Mouse (Mus musculus) stomach, embryonic 16.5 days (tissue): ENCODE data around the gene 2610002M06Rik. TPM values are rescaled to one million over a fixed set of nuclear protein-coding genes. Genes with fewer than 3 reads are reported as not detected.

Experiments
- ATAC-seq: fragments of 200-750 bp; cut with Nextera tagmentation; 2 replicates; pipeline ENCODE4 v1.8.0; 2017; ENCODE audit warnings: moderate number of reproducible peaks, moderate TSS enrichment; ENCODE audit not compliant: insufficient read depth, low FRiP score
- H3K27ac ChIP-seq: fragments of 300-500 bp; sonication (generic); 2 replicates; pipeline ENCODE4 v1.5.1; 2014; ENCODE audit warnings: low read length
- H3K27me3 ChIP-seq: fragments of 300-500 bp; sonication (generic); 2 replicates; pipeline ENCODE4 v1.6.1; 2014; ENCODE audit warnings: low read length, control low read depth, mixed read lengths; ENCODE audit not compliant: control insufficient read depth, insufficient read depth
- H3K36me3 ChIP-seq: fragments of 300-500 bp; sonication (generic); 2 replicates; pipeline ENCODE4 v1.6.1; 2014; ENCODE audit warnings: low read length; ENCODE audit not compliant: control insufficient read depth, insufficient read depth
- H3K4me1 ChIP-seq: fragments of 300-500 bp; sonication (generic); 2 replicates; pipeline ENCODE4 v1.6.1; 2014; ENCODE audit warnings: low read length, control low read depth, mixed read lengths; ENCODE audit not compliant: control insufficient read depth, insufficient read depth
- H3K4me2 ChIP-seq: fragments of 300-500 bp; sonication (generic); 2 replicates; pipeline ENCODE4 v1.6.1; 2014; ENCODE audit warnings: low read depth, low read length, mixed read lengths
- H3K4me3 ChIP-seq: fragments of 300-500 bp; sonication (generic); replicated peaks from 2 replicates; pipeline ENCODE4 v1.5.1; 2014; ENCODE audit warnings: mild to moderate bottlenecking, low read length
- H3K9ac ChIP-seq: fragments of 300-500 bp; sonication (generic); 2 replicates; pipeline ENCODE4 v1.6.1; 2014; ENCODE audit warnings: low read length
- H3K9me3 ChIP-seq: fragments of 300-500 bp; sonication (generic); replicated peaks from 2 replicates; pipeline ENCODE4 v1.6.1; 2016; ENCODE audit warnings: low read length, control low read depth; ENCODE audit not compliant: control insufficient read depth
- WGBS: fragments of 180-500 bp; shearing (Covaris S2); extraction: QIAGEN DNeasy Blood & Tissue Kit; methylation state at CpG from one replicate; pipeline ENCODE4 v1.1.7; 2014; 5-methylcytosine and 5-hydroxymethylcytosine counted together
- polyA plus RNA-seq: library from polyadenylated mRNA; unstranded; fragments of >200 nt; fragmentation: Nextera tagmentation; extraction: Ambion mirVana; gene quantifications from 2 replicates; pipeline ENCODE4 v1.2.1, GENCODE M21; 2015

2610002M06Rik gene
- polyA plus RNA-seq, 1 experiment from 2014 or later = 14.7 TPM

DNA sequence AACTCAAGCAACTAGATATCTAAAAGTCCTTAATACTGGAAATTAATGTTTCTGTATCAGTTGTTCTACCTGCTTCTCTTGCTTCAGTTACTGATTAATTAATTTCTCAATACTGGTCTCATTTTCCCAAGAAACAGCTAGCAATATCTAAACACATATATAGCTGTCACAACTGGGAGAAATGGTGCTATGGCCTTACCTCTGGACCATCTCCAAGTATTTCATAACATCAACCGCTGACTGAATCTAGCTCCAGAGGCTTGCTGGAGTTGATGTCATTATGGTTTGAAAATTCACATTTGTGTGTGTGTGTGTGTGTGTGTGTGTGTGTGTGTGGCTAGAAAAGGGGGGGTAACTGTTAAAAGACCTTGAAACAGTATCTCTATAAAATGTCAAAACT lies 26.0 kb downstream of the 2610002M06Rik start:
- no peak overlapping the region for H3K4me2 ChIP-seq
- no peaks in the 10 kb centered on the region for H3K9me3 ChIP-seq
- H3K4me1 ChIP-seq = no peaks in the 10 kb centered on the region
- no peaks in the 10 kb centered on the region for H3K36me3 ChIP-seq
- no peak overlapping the region for H3K4me3 ChIP-seq
- no peak overlapping the region for H3K27ac ChIP-seq
- H3K27me3 ChIP-seq = no peaks in the 10 kb centered on the region
- 63% methylated on average over 1 of the region's 1 CpGs for WGBS
- no peak overlapping the region for H3K9ac ChIP-seq
- ATAC-seq = no peak

DNA sequence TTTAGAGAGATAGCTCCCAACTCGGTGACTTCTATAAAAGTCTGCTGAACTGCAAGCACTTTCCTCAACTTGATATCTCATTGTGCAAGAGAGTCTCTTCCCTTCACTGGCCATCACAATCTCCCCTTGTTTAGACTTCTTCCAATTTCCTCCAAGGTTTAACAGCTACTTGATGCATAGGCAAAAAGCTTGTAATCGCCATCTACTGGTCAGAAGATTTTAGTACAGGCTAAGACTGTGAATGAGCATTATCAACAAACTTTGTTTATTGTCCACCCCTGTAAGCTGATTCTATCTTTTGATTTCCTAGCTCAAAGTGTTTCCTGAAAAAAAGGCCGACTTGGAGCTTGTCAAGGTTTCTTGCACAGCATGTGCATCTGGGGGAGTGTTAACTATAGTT lies 48.2 kb downstream of the 2610002M06Rik start:
- no peaks in the 10 kb centered on the region for H3K4me1 ChIP-seq
- H3K4me3 ChIP-seq = no peak overlapping the region
- no peak overlapping the region for H3K9ac ChIP-seq
- no peaks in the 10 kb centered on the region for H3K9me3 ChIP-seq
- no peaks in the 10 kb centered on the region for H3K27me3 ChIP-seq
- H3K27ac ChIP-seq = no peak overlapping the region
- 23% methylated on average over 3 of the region's 3 CpGs for WGBS
- ATAC-seq = no peak
- no peak overlapping the region for H3K4me2 ChIP-seq
- H3K36me3 ChIP-seq = no peaks in the 10 kb centered on the region

Other genes starting within 250 kb of the 2610002M06Rik start
- gene Tbx22, start 148.4 kb downstream of the 2610002M06Rik start, polyA plus RNA-seq = not detected in 2 replicates
- gene Tent5d, start 23.7 kb downstream of the 2610002M06Rik start, polyA plus RNA-seq = not detected in 2 replicates
- not detected in 2 replicates for gene Gm732, start 132.1 kb upstream of the 2610002M06Rik start, polyA plus RNA-seq